Mouse (Mus musculus) heart, embryonic 14.5 days (tissue): ENCODE measurements at regions not wholly inside any gene's neighbourhood (a gene's known extent, or its start where the extent isn't known, plus 50 kb on each side); places are given as distances from the start of the nearest gene placed in this dataset.

Source experiments
- ATAC-seq: fragments of 200-750 bp; cut with Nextera tagmentation; 2 replicates; pipeline ENCODE4 v1.8.0; 2017; ENCODE audit warnings: low read depth, moderate TSS enrichment; ENCODE audit not compliant: insufficient number of reproducible peaks, insufficient read depth, low FRiP score
- H3K27ac ChIP-seq, 2 experiments: fragments of 200-500 bp in 1 of 2; fragments of 300-500 bp in 1 of 2; sonication (generic) in 1 of 2; replicated peaks in 1 of 2; 2 replicates each; pipeline ENCODE4 v1.5.1; 2012 to 2014; ENCODE audit warnings: low read depth in 2 of 2, low read length in 2 of 2, control low read depth in 1 of 2, mild to moderate bottlenecking in 1 of 2, mixed read lengths in 1 of 2; ENCODE audit not compliant: control insufficient read depth in 1 of 2, insufficient read depth in 1 of 2
- H3K27me3 ChIP-seq: fragments of 300-500 bp; sonication (generic); 2 replicates; pipeline ENCODE4 v1.6.1; 2014; ENCODE audit warnings: mild to moderate bottlenecking, low read length, control low read depth; ENCODE audit not compliant: control insufficient read depth, insufficient read depth
- H3K36me3 ChIP-seq: fragments of 300-500 bp; sonication (generic); 2 replicates; pipeline ENCODE4 v1.6.1; 2014; ENCODE audit warnings: mild to moderate bottlenecking, control low read depth, low read length, mixed read lengths; ENCODE audit not compliant: control insufficient read depth, insufficient read depth
- H3K4me1 ChIP-seq, 2 experiments: fragments of 200-500 bp in 1 of 2; fragments of 300-500 bp in 1 of 2; sonication (generic) in 1 of 2; 2 replicates each; pipeline ENCODE4 v1.6.1; 2012 to 2014; ENCODE audit warnings: low read length in 2 of 2, control low read depth in 1 of 2, mixed read lengths in 1 of 2; ENCODE audit not compliant: control insufficient read depth in 2 of 2, insufficient read depth in 2 of 2
- H3K4me2 ChIP-seq: fragments of 300-500 bp; sonication (generic); 2 replicates; pipeline ENCODE4 v1.6.1; 2014; ENCODE audit warnings: mild to moderate bottlenecking, low read length
- H3K4me3 ChIP-seq, 2 experiments: fragments of 200-500 bp in 1 of 2; fragments of 300-500 bp in 1 of 2; sonication (generic) in 1 of 2; 2 replicates each; pipeline ENCODE4 v1.5.1; 2012 to 2014; ENCODE audit warnings: low read length in 2 of 2, mild to moderate bottlenecking in 2 of 2, control low read depth in 1 of 2, low read depth in 1 of 2, moderate library complexity in 1 of 2; ENCODE audit not compliant: control insufficient read depth in 1 of 2, insufficient read depth in 1 of 2
- H3K9ac ChIP-seq: fragments of 300-500 bp; sonication (generic); 2 replicates; pipeline ENCODE4 v1.6.1; 2014; ENCODE audit warnings: mild to moderate bottlenecking, low read length
- H3K9me3 ChIP-seq: fragments of 300-500 bp; sonication (generic); 2 replicates; pipeline ENCODE4 v1.6.1; 2016; ENCODE audit warnings: low read length, control low read depth; ENCODE audit not compliant: control insufficient read depth
- WGBS: fragments of 180-500 bp; shearing (Covaris S2); extraction: QIAGEN DNeasy Blood & Tissue Kit; methylation state at CpG from one replicate; pipeline ENCODE4 v1.1.7; 2014; 5-methylcytosine and 5-hydroxymethylcytosine counted together

DNA sequence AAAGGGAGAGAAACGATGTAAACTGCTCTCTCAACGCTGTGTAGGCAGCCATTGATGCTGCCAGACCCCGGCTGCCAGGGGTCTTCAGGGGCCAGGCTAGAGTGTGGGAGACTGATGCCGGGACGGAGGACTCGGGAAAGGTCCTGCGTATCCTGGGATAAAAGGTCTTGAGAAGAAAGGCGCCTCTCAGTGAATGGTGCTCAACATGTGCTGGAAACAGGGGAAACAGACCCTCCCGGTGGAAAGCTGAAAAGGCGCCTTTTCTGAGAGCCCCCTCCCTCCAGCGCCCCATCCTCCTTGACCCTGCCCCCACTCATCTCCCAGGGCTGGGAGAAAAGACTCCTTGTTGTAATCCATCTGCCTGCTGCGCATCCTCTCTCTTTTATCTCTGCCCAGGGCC lies 101.1 kb upstream of the Lrig1 start:
- H3K27ac ChIP-seq, result no peak overlapping the region
- H3K4me2 ChIP-seq, result peak overlapping the region; percentile 12; the same call in 1 of the 2 replicates
- no peaks in the 10 kb centered on the region for H3K27me3 ChIP-seq
- H3K9ac ChIP-seq, result no peak overlapping the region
- WGBS, result 56% methylated on average over 12 of the region's 12 CpGs
- no peaks in the 10 kb centered on the region for H3K36me3 ChIP-seq
- H3K4me3 ChIP-seq, result 0 out of 4 replicates have a peak overlapping the region, but pooled peaks of 1 of the 2 experiments have one; percentile 3
- H3K4me1 ChIP-seq, result peaks cover 0 to 4% of the 10 kb centered on the region in 2 experiments; a peak in 2 of 4 replicates
- ATAC-seq, result no peak
- H3K9me3 ChIP-seq, result peaks cover 8% of the 10 kb centered on the region

DNA sequence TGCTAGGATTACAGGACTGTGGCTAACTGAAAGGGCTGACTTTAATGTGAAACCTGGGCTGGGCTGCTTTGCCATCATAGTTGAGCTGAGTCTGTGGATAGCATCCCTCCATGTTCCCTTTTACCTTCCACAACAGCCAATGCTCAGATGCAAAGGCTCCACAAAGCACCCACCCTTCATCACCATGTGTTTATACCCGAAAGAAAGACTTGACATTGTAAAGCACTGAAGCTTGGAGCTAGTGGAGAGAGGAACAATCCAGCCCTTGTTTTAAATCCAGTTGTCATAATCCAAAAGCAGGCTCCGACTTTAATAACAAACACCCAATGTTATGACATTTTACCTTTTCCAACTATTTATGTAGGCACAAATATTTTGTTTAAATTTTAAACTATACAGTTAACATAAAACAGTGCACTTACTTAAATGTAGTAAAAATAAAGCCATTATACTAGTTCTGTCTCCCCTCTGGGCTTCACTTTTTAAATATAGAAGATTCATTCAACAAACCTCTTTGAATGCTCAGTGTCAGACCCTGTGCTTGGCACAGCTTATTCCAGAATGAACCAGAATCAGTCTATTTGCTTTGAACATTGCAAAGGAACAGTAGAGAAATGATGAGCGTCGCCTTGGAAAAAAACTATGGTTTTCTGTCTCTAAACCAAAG lies 98.7 kb upstream of the Lrig1 start:
- Histone ChIP-seq H3K27ac (no peak overlapping the region), H3K4me3 (no peak overlapping the region), H3K27me3 (no peaks in the 10 kb centered on the region), H3K9me3 (peaks cover 8% of the 10 kb centered on the region), H3K36me3 (no peaks in the 10 kb centered on the region), H3K9ac (no peak overlapping the region), H3K4me2 (no peak overlapping the region), H3K4me1 (peaks cover 0 to 10% of the 10 kb centered on the region in 2 experiments; a peak in 3 of 4 replicates)
- no peak for ATAC-seq
- WGBS, result 86% methylated on average over 4 of the region's 4 CpGs

DNA sequence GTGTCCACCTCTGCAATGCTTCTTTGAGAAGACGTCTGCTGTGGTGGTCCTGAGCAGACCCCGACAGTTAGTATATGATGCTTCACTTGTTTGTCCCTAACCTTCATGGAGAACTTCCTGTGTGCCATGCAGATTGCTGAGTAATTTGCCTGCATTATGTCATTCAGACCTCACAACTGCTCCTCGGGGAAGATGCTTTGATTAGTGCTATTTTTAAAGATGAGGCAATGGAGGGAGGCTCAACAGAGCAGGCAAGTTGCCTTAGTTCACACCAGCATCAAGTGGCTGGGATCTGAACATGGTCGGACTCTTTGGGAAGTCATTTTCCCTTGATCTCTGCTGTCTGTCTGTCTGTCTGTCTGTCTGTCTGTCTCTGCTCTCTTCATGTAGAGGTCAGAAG lies 95.5 kb upstream of the Lrig1 start:
- no peak for ATAC-seq
- Histone ChIP-seq H3K27me3 (no peaks in the 10 kb centered on the region), H3K4me1 (peaks cover 0 to 10% of the 10 kb centered on the region in 2 experiments; a peak in 2 of 4 replicates), H3K4me3 (no peak overlapping the region), H3K27ac (no peak overlapping the region; a peak in 1 of 4 replicates), H3K9me3 (peaks cover 8% of the 10 kb centered on the region), H3K36me3 (no peaks in the 10 kb centered on the region), H3K9ac (no peak overlapping the region), H3K4me2 (no peak overlapping the region)
- 28% methylated on average over 4 of the region's 4 CpGs for WGBS

DNA sequence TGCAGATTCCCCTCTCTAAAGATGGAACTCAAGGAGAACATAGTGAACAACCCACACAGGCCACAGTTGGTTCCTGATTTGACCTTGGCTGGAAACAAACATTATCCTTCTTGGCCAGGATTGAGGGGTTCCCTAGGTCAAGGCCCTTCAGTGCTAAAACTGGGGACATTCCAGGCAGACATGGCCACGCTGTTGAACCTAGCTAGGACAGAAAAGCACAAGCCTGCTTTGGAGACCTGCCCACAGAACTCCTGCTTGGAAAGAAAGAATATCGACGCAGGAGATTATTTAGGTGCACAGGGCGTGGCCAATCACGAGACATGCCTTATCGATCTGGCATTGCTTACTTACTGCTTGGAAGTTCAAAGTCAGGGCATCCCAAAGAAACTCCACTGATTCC lies 93.6 kb upstream of the Lrig1 start:
- ATAC-seq, result no peak
- no peaks in the 10 kb centered on the region for H3K36me3 ChIP-seq
- no peak overlapping the region for H3K27ac ChIP-seq
- H3K9me3 ChIP-seq, result peaks cover 8% of the 10 kb centered on the region
- no peak overlapping the region for H3K4me2 ChIP-seq
- no peaks in the 10 kb centered on the region for H3K27me3 ChIP-seq
- no peak overlapping the region for H3K9ac ChIP-seq
- H3K4me3 ChIP-seq, result no peak overlapping the region
- 86% methylated on average over 6 of the region's 6 CpGs for WGBS
- H3K4me1 ChIP-seq, result peaks cover 4 to 19% of the 10 kb centered on the region in 2 experiments; a peak in 3 of 4 replicates

DNA sequence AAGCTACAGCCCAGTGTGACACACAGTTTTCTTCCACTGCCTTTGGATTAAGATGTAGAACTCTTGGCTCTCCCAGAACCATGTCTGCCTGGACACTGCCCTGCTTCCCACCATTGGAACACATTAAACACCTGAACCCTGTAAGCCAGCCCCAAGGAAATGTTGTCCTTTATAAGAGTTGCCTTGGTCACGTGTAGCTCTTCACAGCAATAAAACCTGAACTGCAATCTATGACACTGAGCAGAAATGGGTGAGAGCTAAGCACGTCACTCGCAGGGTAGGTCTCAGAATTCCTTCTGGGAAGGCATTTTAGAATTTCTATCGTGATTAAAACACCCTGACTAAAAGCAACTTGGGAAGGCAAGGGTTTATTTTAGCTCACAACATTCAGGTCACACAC lies 92.4 kb upstream of the Lrig1 start:
- 75% methylated on average over 4 of the region's 4 CpGs for WGBS
- H3K4me1 ChIP-seq, result peaks cover 4 to 19% of the 10 kb centered on the region in 2 experiments; a peak in 3 of 4 replicates
- H3K9me3 ChIP-seq, result peaks cover 8% of the 10 kb centered on the region
- no peaks in the 10 kb centered on the region for H3K36me3 ChIP-seq
- no peak overlapping the region for H3K27ac ChIP-seq
- no peak overlapping the region for H3K9ac ChIP-seq
- H3K4me2 ChIP-seq, result no peak overlapping the region
- H3K27me3 ChIP-seq, result no peaks in the 10 kb centered on the region
- ATAC-seq, result no peak
- H3K4me3 ChIP-seq, result no peak overlapping the region

DNA sequence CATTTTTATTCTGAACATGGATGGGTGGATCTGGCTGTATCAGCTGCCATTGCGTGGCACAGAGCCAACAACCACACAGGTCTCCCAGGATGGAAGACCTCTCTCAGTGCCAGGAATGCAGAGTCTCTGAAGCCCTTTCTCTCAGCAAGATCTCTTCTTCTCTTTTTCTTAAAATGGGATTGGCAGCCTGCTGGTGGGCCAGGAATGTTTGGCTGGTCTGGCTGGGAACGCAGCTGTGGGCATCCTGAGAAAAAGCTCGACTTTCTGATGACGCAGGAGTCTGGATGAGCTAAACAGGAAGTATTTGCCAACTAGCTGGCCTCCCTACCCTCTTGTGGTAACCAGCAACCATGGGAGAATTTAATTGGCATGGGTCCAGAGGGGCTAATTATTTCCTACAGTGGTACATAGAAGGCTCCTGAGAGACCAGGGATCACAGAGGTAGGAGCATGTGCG lies 89.4 kb upstream of the Lrig1 start:
- WGBS, result 65% methylated on average over 5 of the region's 5 CpGs
- Histone ChIP-seq H3K36me3 (no peaks in the 10 kb centered on the region), H3K4me2 (no peak overlapping the region), H3K9ac (no peak overlapping the region), H3K9me3 (no peaks in the 10 kb centered on the region), H3K4me1 (peaks cover 4 to 9% of the 10 kb centered on the region in 2 experiments; a peak in 2 of 4 replicates), H3K27ac (no peak overlapping the region), H3K27me3 (no peaks in the 10 kb centered on the region), H3K4me3 (no peak overlapping the region)
- ATAC-seq, result no peak

DNA sequence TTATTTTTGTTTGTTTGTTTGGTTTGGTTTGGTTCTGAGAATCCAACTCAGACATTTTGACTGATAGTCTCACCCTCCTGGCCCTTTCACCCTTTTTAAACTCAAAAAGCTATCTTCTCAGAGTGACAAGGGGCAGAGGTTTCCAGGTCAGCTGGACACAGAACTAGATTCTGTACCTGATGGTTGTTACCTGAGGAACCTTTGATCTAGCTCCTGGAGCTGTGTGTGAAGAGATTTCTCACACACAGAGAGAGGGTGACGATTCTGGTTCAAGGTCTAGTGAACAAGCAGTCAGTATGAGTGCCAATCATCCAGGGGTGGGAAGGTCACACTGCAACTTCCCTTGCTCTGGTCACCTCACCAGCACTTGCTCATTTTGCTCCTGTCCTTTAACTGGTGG lies 83.5 kb upstream of the Lrig1 start:
- ATAC-seq, result no peak
- Histone ChIP-seq H3K27ac (no peak overlapping the region), H3K9me3 (no peaks in the 10 kb centered on the region), H3K4me3 (no peak overlapping the region), H3K27me3 (no peaks in the 10 kb centered on the region), H3K4me2 (no peak overlapping the region), H3K9ac (no peak overlapping the region), H3K4me1 (peaks cover 11 to 13% of the 10 kb centered on the region in 2 experiments), H3K36me3 (no peaks in the 10 kb centered on the region)
- WGBS, result 66% methylated on average over 1 of the region's 1 CpGs

DNA sequence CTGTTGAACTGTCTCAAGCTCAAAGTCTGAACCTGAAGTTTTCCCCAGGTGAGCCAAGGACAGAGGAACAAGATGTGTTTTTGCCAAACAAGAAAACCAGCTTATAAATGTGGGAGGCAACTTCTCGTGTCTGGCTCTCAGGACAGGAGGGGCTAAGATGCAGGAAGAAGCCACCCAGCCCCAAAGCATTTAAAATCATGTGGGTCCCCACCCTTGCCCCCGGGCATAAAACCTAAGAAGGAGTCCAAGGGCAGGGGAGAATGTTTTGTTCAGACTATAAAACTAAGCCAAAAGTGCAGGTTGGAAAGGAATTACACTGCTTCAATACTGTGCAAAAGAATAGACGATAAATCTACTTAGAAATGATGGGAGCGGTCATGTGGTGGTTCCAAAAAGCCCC lies 80.7 kb upstream of the Lrig1 start:
- no peak overlapping the region for H3K4me2 ChIP-seq
- no peak for ATAC-seq

More for the DNA sequence above, 80.7 kb upstream of the Lrig1 start:
- Histone ChIP-seq H3K36me3 (no peaks in the 10 kb centered on the region), H3K27ac (no peak overlapping the region), H3K4me3 (no peak overlapping the region), H3K27me3 (no peaks in the 10 kb centered on the region), H3K9me3 (no peaks in the 10 kb centered on the region), H3K4me1 (peaks cover 16 to 17% of the 10 kb centered on the region in 2 experiments), H3K9ac (no peak overlapping the region)
- WGBS, result 87% methylated on average over 4 of the region's 4 CpGs
